Mouse (Mus musculus): ENCODE measurements at regions not wholly inside any gene's neighbourhood (a gene's known extent, or its start where the extent isn't known, plus 50 kb on each side); places are given as distances from the start of the nearest gene placed in this dataset.

- TF ChIP-seq CTCF (IDR thresholded peaks at IDR 0.05; ENCODE audit: extremely low read depth, insufficient read depth, low read length): no peak
- TF ChIP-seq POLR2A (IDR thresholded peaks at IDR 0.05; ENCODE audit: extremely low read depth, insufficient read depth, low read length): no peak
Measured at GRCm38 (mm10) chr17:45945005-45945404, 87.2 kb downstream of the Vegfa start.
